Mouse (Mus musculus) midbrain, embryonic 11.5 days (tissue): ENCODE results near the gene Naa16. TPM values are rescaled to one million over a fixed set of nuclear protein-coding genes. Genes with fewer than 3 reads are reported as not detected.

ENCODE experiments used
- ATAC-seq: fragments of 200-750 bp; cut with Nextera tagmentation; 2 replicates; pipeline ENCODE4 v1.8.0; 2017; ENCODE audit warnings: moderate TSS enrichment, moderate library complexity; ENCODE audit not compliant: low FRiP score
- DNase-seq: peaks from one replicate; pipeline ENCODE4 v3.0.0; 2015; ENCODE audit warnings: low spot score; ENCODE audit errors: missing footprints
- H3K27ac ChIP-seq: fragments of 300-500 bp; sonication (generic); 2 replicates; pipeline ENCODE4 v1.5.1; 2014; ENCODE audit warnings: low read depth, low read length
- H3K27me3 ChIP-seq: fragments of 300-500 bp; sonication (generic); 2 replicates; pipeline ENCODE4 v1.6.1; 2014; ENCODE audit warnings: mild to moderate bottlenecking, low read length, moderate library complexity, mixed read lengths; ENCODE audit not compliant: control insufficient read depth, insufficient read depth
- H3K36me3 ChIP-seq: fragments of 300-500 bp; sonication (generic); 2 replicates; pipeline ENCODE4 v1.6.1; 2014; ENCODE audit warnings: mild to moderate bottlenecking, low read length, moderate library complexity, mixed read lengths; ENCODE audit not compliant: control insufficient read depth, insufficient read depth
- H3K4me1 ChIP-seq: fragments of 300-500 bp; sonication (generic); 2 replicates; pipeline ENCODE4 v1.6.1; 2014; ENCODE audit warnings: low read length; ENCODE audit not compliant: control insufficient read depth, insufficient read depth
- H3K4me2 ChIP-seq: fragments of 300-500 bp; sonication (generic); 2 replicates; pipeline ENCODE4 v1.6.1; 2014; ENCODE audit warnings: mild to moderate bottlenecking, moderate library complexity
- H3K4me3 ChIP-seq: fragments of 300-500 bp; sonication (generic); 2 replicates; pipeline ENCODE4 v1.5.1; 2014; ENCODE audit warnings: low read depth, low read length
- H3K9ac ChIP-seq: fragments of 300-500 bp; sonication (generic); 2 replicates; pipeline ENCODE4 v1.6.1; 2014; ENCODE audit warnings: low read length
- H3K9me3 ChIP-seq: fragments of 300-500 bp; sonication (generic); 2 replicates; pipeline ENCODE4 v1.6.1; 2016; ENCODE audit warnings: low read length; ENCODE audit not compliant: control insufficient read depth
- WGBS: fragments of 180-500 bp; shearing (Covaris S2); extraction: QIAGEN DNeasy Blood & Tissue Kit; methylation state at CpG from one replicate; pipeline ENCODE4 v1.1.7; 2014; 5-methylcytosine and 5-hydroxymethylcytosine counted together
- polyA plus RNA-seq: library from polyadenylated mRNA; unstranded; fragments of >200 nt; fragmentation: Nextera tagmentation; extraction: Ambion mirVana; gene quantifications from 2 replicates; pipeline ENCODE4 v1.2.1, GENCODE M21; 2014

The Naa16 gene
- polyA plus RNA-seq, 1 experiment from 2014 or later: 38.3 TPM

DNA sequence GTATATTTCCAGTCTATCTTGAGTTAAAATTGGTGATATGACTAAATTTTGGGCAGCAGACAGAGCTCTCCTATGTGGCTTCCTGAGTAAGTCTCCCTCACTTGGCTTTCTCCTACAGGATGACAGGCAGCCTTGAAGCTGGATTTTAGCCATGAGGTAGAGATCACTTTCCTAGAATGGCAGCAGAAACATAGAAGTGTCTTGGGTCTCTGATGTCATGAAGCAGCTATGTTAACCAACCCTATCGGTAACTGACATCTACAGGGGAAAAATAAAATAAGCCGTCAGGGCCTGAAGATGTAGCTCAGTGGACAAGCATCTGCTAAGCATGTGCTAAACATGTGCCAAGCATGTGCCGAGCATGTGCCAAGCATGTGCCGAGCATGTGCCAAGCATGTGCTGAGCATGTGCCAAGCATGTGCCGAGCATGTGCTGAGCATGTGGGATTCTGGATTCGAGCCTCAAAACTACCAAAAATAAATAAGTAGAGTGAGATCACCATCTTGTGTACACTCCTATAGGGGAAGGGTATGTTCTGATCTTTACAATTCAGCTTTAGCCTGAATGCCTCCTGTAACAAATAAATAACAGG is 85.6 kb downstream of the Naa16 start:
- H3K27me3 ChIP-seq: peaks cover 14% of the 10 kb centered on the region
- no peak for ATAC-seq
- no peak overlapping the region for H3K4me2 ChIP-seq
- no peak for DNase-seq
- no peak overlapping the region for H3K4me3 ChIP-seq
- no peaks in the 10 kb centered on the region for H3K36me3 ChIP-seq
- peaks cover 15% of the 10 kb centered on the region for H3K4me1 ChIP-seq
- no peaks in the 10 kb centered on the region for H3K9me3 ChIP-seq
- H3K27ac ChIP-seq: no peak overlapping the region
- WGBS: 92% methylated on average over 6 of the region's 6 CpGs
- H3K9ac ChIP-seq: no peak overlapping the region

DNA sequence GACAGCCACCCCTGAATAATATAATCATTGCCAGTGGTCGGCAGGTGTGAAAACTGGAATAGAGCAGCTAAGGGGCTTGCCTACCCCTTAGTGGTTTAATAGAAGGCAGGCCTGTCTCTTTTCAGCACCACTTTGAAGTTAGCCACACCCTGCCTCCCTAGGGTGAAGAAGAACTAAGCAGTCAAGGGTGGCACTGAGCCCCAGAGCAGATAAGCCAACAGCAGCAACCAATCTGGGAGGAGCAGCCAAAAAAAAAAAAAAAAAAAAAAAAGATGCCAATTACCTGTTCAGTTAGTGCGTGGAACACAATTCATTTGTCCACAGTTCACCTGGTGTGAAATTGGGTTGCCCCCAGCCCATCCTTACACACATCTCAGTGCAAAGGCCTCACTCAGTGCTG is 87.4 kb downstream of the Naa16 start:
- no peak overlapping the region for H3K27ac ChIP-seq
- H3K36me3 ChIP-seq: no peaks in the 10 kb centered on the region
- H3K9ac ChIP-seq: no peak overlapping the region
- peaks cover 20% of the 10 kb centered on the region for H3K27me3 ChIP-seq
- DNase-seq (no peak), ATAC-seq (no peak)
- peaks cover 13% of the 10 kb centered on the region for H3K4me1 ChIP-seq
- no peak overlapping the region for H3K4me2 ChIP-seq
- WGBS: 79% methylated on average over 2 of the region's 2 CpGs
- H3K4me3 ChIP-seq: no peak overlapping the region
- no peaks in the 10 kb centered on the region for H3K9me3 ChIP-seq

DNA sequence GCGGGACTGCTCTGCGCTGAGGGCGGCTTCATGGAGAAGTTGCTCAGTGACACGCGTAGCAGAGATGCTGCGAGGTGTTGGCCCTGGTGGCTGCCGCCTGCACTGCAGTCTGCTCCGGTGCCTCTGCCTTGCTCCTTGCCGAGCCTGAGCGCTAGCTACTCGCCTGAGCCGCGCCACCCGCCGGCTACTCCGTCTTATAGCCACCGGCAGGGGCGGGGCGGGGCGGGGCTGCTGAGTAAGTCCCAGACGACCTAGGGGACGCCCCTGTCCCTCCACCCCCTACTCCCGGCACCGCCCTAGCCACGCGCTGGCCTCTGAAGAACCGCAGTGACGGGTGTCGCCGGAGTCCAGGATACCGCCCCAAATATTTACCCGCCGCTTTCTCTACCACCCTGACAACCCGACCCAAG is 89.1 kb downstream of the Naa16 start, which contains the start of gene Rgcc:
Rgcc (minus strand) TSS at position 180 of the 410 bp plus-strand sequence.
- under 1% methylated on average over 34 of the region's 34 CpGs for WGBS
- peak; percentile 97 for ATAC-seq
- no peaks in the 10 kb centered on the region for H3K36me3 ChIP-seq
- peak within 1 kb of the TSS; percentile 97 for H3K4me2 ChIP-seq
- H3K27ac ChIP-seq: no peak within 1 kb of the TSS
- peaks cover 10% of the 10 kb centered on the region for H3K4me1 ChIP-seq
- peak within 1 kb of the TSS; percentile 50 for H3K4me3 ChIP-seq
- DNase-seq: peak; percentile 99
- H3K9ac ChIP-seq: peak within 1 kb of the TSS; percentile 58
- H3K27me3 ChIP-seq: peaks cover 20% of the 10 kb centered on the region
- H3K9me3 ChIP-seq: no peaks in the 10 kb centered on the region

DNA sequence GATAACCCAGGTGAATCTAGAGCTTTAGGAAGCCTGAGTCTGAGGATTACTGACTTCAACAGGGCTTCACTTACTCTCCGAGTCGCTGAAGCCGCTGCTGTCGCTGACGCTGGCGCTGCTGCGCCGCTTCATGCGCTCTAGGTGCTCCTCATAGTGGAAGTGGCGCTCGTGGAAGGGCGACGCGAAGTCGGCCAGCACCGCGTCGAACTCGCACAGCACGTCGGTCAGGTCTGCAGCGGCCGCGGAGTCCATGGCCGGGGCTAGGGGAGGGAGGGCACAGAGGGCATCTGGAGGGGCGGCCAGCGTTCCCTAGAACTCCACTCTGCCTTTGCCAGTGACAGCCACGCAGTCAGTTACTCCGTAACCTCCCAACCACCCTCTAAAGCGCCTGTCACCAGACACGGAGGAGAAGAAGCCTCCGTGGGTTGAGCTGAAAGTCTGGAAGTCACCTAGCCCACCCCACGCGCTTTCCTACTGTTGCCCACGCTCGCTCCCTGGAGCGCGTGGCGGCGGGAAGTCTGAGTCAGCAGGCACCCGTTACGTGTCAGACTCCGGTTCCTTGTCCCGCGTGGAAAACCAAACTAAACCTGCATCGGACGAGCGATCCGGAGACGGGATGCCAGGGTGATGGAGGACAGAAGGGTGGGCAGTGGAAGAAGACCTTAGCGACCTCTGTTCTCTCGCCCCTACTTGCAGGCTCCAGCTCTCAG is 89.8 kb downstream of the Naa16 start:
- peak; percentile 94 for DNase-seq
- H3K27me3 ChIP-seq: peaks cover 20% of the 10 kb centered on the region

DNA sequence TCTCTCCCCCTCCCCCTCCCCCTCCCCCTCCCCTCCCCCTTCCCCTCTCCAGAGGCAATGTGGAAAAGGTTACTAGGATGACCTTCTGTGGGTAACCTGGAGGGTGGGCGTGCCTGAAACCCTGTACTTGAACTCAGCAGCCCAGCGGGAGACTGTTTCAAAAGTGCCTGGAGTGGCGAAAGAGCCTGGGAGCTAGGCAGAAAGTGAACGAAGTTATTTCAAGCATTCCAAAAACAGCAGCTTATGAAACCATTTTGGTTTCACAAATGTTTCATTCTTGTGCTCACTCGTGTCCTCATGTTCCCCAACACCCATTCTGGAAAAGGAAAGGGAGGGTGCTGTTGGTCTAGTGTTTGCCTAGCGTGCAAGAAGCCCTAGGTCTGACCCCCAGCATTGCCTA is 90.8 kb downstream of the Naa16 start:
- H3K27me3 ChIP-seq: peaks cover 20% of the 10 kb centered on the region
- no peak overlapping the region for H3K9ac ChIP-seq
- no peaks in the 10 kb centered on the region for H3K9me3 ChIP-seq
- H3K4me3 ChIP-seq: no peak overlapping the region
- peaks cover 10% of the 10 kb centered on the region for H3K4me1 ChIP-seq
- peak; percentile 87 for DNase-seq
- WGBS: 17% methylated on average over 5 of the region's 6 CpGs
- no peak overlapping the region; the same call in 1 of the 2 replicates for H3K4me2 ChIP-seq
- ATAC-seq: no peak
- no peak overlapping the region for H3K27ac ChIP-seq
- H3K36me3 ChIP-seq: no peaks in the 10 kb centered on the region

More for the DNA sequence above, 89.8 kb downstream of the Naa16 start:
- 2% methylated on average over 52 of the region's 52 CpGs for WGBS
- ATAC-seq: peak; percentile 19; the same call in 1 of the 2 replicates
- no peaks in the 10 kb centered on the region for H3K9me3 ChIP-seq
- H3K9ac ChIP-seq: peak overlapping the region; percentile 58
- H3K4me3 ChIP-seq: peak overlapping the region; percentile 50
- H3K36me3 ChIP-seq: no peaks in the 10 kb centered on the region
- peaks cover 10% of the 10 kb centered on the region for H3K4me1 ChIP-seq
- H3K4me2 ChIP-seq: peak overlapping the region; percentile 97
- H3K27ac ChIP-seq: no peak overlapping the region

DNA sequence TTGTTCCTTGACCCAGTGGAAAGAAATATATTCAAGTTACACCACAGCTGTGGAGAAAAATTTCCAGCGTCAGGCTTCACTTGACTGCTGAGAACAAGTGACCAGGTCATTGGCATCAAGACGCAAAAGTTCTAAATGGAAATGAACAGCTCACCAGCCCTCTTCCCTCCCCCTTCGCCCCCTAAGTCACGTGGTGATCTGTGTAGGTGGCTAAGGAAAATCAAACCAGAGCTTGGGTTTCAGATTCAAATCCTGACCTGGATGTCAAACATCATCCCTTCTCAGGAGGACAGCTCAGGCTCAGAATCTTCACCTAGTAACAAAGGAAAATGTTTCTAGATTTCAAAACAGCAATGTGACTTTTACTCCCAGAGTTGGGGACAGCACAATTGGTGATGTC is 91.3 kb downstream of the Naa16 start:
- no peak overlapping the region for H3K27ac ChIP-seq
- peaks cover 20% of the 10 kb centered on the region for H3K27me3 ChIP-seq
- DNase-seq (peak; percentile 86), ATAC-seq (no peak)
- 50% methylated on average over 4 of the region's 4 CpGs for WGBS
- no peaks in the 10 kb centered on the region for H3K36me3 ChIP-seq
- H3K4me3 ChIP-seq: no peak overlapping the region
- no peaks in the 10 kb centered on the region for H3K9me3 ChIP-seq
- H3K9ac ChIP-seq: no peak overlapping the region
- H3K4me2 ChIP-seq: no peak overlapping the region
- peaks cover 10% of the 10 kb centered on the region for H3K4me1 ChIP-seq

DNA sequence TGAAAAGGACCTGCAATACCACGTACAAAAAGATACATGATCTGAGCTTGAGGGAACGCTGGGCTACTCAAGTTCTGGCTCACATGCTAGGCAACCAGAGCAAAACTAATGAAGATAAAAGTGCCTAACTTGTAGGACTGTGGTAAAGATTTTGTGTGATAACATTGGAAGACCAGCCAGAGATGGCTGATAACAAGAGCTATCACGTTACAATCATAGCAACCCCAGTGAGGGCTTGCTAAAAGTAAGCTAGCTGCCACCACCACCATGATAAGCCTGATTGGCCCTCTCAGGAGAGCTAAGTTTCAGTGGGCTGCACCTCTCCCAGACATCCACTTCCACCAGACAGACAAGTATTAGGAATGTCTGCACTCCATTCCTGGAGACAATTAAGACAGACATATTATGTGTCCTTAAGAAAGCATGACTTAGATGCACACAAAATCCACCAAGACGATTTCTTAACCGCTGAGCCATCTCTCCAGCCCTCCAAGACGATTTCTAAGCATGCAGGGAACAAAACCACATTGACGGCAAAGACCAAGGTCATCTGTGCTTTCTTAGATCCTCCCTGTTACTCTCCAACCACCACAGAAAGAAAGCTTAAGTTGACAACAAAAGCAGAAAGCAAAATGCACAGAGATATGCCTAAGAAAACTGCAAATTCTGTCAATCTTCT is 92.1 kb downstream of the Naa16 start:
- Histone ChIP-seq H3K36me3 (no peaks in the 10 kb centered on the region), H3K9ac (no peak overlapping the region), H3K27ac (no peak overlapping the region), H3K4me1 (peaks cover 11% of the 10 kb centered on the region), H3K4me3 (no peak overlapping the region), H3K9me3 (no peaks in the 10 kb centered on the region), H3K4me2 (no peak overlapping the region), H3K27me3 (peaks cover 20% of the 10 kb centered on the region)
- no peak for ATAC-seq
- peak; percentile 73 for DNase-seq
- 67% methylated on average over 7 of the region's 7 CpGs for WGBS

DNA sequence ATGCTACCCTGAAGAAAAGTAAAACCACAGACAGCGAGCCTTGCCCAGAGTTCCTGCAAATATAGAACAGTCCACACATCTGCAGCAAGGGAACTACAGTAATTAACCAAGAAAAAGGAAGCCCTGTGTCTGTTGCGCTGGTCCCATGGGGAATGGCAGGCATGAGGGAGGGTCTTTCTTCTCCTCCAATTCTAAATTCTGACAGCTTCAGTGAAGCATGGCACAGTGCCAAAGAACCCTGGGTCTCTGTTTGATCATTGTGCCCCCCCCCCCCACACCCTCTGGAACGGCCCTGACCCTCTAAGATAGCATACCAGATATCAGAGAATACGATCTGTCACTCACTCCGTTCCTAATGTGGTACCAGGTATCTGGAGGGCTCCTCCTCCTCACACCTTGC is 93.7 kb downstream of the Naa16 start:
- Histone ChIP-seq H3K27ac (no peak overlapping the region), H3K4me2 (no peak overlapping the region), H3K9ac (no peak overlapping the region), H3K27me3 (peaks cover 15% of the 10 kb centered on the region), H3K4me3 (no peak overlapping the region), H3K36me3 (no peaks in the 10 kb centered on the region), H3K9me3 (no peaks in the 10 kb centered on the region), H3K4me1 (peaks cover 17% of the 10 kb centered on the region)
- WGBS: 61% methylated on average over 5 of the region's 5 CpGs
- no peak for ATAC-seq
- peak; percentile 80 for DNase-seq

DNA sequence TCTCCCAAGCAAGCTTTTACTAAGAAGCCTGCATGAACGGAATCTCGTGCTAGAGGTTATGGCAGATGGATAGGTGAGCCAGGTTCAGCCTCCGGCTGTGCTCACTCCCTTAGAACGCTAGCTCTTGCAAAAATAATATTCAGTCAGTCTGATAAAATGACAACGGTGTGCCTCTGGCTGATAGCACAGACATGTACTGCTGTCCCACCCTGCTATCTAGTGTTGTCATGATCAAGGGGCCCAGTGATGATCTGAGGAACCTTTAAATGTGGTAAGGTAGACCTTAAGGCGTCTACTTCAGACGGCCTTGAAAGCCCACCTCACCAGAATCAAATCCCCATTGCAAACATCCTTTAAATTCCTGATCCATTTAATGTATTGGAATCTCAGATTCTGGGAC is 94.4 kb downstream of the Naa16 start:
- Histone ChIP-seq H3K4me1 (peaks cover 16% of the 10 kb centered on the region), H3K4me2 (no peak overlapping the region), H3K36me3 (no peaks in the 10 kb centered on the region), H3K27ac (no peak overlapping the region), H3K4me3 (no peak overlapping the region), H3K27me3 (peaks cover 15% of the 10 kb centered on the region), H3K9me3 (no peaks in the 10 kb centered on the region), H3K9ac (no peak overlapping the region)
- ATAC-seq (no peak), DNase-seq (no peak)
- 86% methylated on average over 7 of the region's 7 CpGs for WGBS
